Mouse (Mus musculus): ENCODE data around the gene Apoa5. TPM values are rescaled to one million over a fixed set of nuclear protein-coding genes. Genes with fewer than 3 reads are reported as not detected.

The Apoa5 gene
- polyA plus RNA-seq, 1 experiment from 2014 or later = not detected

GRCm38 (mm10) chr9:46235196-46235595 lies 33.2 kb upstream of the Apoa5 start:
- no peak overlapping the region for H3K9ac ChIP-seq (ENCODE audit: low read length)
- H3K27ac ChIP-seq (ENCODE audit: low read length) = no peak overlapping the region
- no peak for ATAC-seq (replicated peaks; ENCODE audit: extremely low read depth, insufficient read depth, low FRiP score)
- H3K9me3 ChIP-seq (replicated peaks; ENCODE audit: control insufficient read depth, low read length) = no peaks in the 10 kb centered on the region
- H3K4me2 ChIP-seq (ENCODE audit: low read depth, low read length) = no peak overlapping the region
- H3K36me3 ChIP-seq (ENCODE audit: control insufficient read depth, insufficient read depth) = no peaks in the 10 kb centered on the region
- H3K4me3 ChIP-seq (ENCODE audit: low read length) = no peak overlapping the region
- peaks cover 3% of the 10 kb centered on the region; the same call in 1 of the 2 replicates for H3K4me1 ChIP-seq (ENCODE audit: control insufficient read depth, insufficient read depth, low read length)
- WGBS = 83% methylated on average over 6 of the region's 6 CpGs
- H3K27me3 ChIP-seq (ENCODE audit: control insufficient read depth, insufficient read depth, low read length) = no peaks in the 10 kb centered on the region

GRCm38 (mm10) chr9:46235596-46235648 lies 33.0 kb upstream of the Apoa5 start, which contains the start of gene Apoc3:
Gene Apoc3, minus strand, starts transcription at chr9:46235636.
- Histone ChIP-seq H3K27ac (ENCODE audit: low read length) (no peak within 1 kb of the TSS), H3K4me2 (ENCODE audit: low read depth, low read length) (no peak within 1 kb of the TSS), H3K4me1 (ENCODE audit: control insufficient read depth, insufficient read depth, low read length) (peaks cover under 1% of the 10 kb centered on the region; the same call in 1 of the 2 replicates), H3K27me3 (ENCODE audit: control insufficient read depth, insufficient read depth, low read length) (no peaks in the 10 kb centered on the region), H3K9ac (ENCODE audit: low read length) (no peak within 1 kb of the TSS), H3K9me3 (replicated peaks; ENCODE audit: control insufficient read depth, low read length) (no peaks in the 10 kb centered on the region), H3K36me3 (ENCODE audit: control insufficient read depth, insufficient read depth) (no peaks in the 10 kb centered on the region), H3K4me3 (ENCODE audit: low read length) (no peak within 1 kb of the TSS)
- no peak for ATAC-seq (replicated peaks; ENCODE audit: extremely low read depth, insufficient read depth, low FRiP score)

GRCm38 (mm10) chr9:46235649-46236048 lies 32.8 kb upstream of the Apoa5 start:
- Histone ChIP-seq H3K27ac (ENCODE audit: low read length) (no peak overlapping the region), H3K27me3 (ENCODE audit: control insufficient read depth, insufficient read depth, low read length) (no peaks in the 10 kb centered on the region), H3K4me1 (ENCODE audit: control insufficient read depth, insufficient read depth, low read length) (no peaks in the 10 kb centered on the region), H3K4me2 (ENCODE audit: low read depth, low read length) (no peak overlapping the region), H3K36me3 (ENCODE audit: control insufficient read depth, insufficient read depth) (no peaks in the 10 kb centered on the region), H3K4me3 (ENCODE audit: low read length) (no peak overlapping the region), H3K9ac (ENCODE audit: low read length) (no peak overlapping the region), H3K9me3 (replicated peaks; ENCODE audit: control insufficient read depth, low read length) (no peaks in the 10 kb centered on the region)
- WGBS = 51% methylated on average over 4 of the region's 4 CpGs
- ATAC-seq (replicated peaks; ENCODE audit: extremely low read depth, insufficient read depth, low FRiP score) = no peak

GRCm38 (mm10) chr9:46238850-46239249 lies 29.6 kb upstream of the Apoa5 start:
- H3K27me3 ChIP-seq (ENCODE audit: control insufficient read depth, insufficient read depth, low read length) = no peaks in the 10 kb centered on the region
- no peak for ATAC-seq (replicated peaks; ENCODE audit: extremely low read depth, insufficient read depth, low FRiP score)
- H3K27ac ChIP-seq (ENCODE audit: low read length) = no peak overlapping the region
- H3K9me3 ChIP-seq (replicated peaks; ENCODE audit: control insufficient read depth, low read length) = no peaks in the 10 kb centered on the region
- no peak overlapping the region for H3K4me2 ChIP-seq (ENCODE audit: low read depth, low read length)
- no peak overlapping the region for H3K4me3 ChIP-seq (ENCODE audit: low read length)
- H3K9ac ChIP-seq (ENCODE audit: low read length) = no peak overlapping the region
- peaks cover 5% of the 10 kb centered on the region for H3K4me1 ChIP-seq (ENCODE audit: control insufficient read depth, insufficient read depth, low read length)
- WGBS = 79% methylated on average over 7 of the region's 7 CpGs
- no peaks in the 10 kb centered on the region for H3K36me3 ChIP-seq (ENCODE audit: control insufficient read depth, insufficient read depth)

- no peak within 1 kb of the TSS for H3K4me2 ChIP-seq (ENCODE audit: low read depth, low read length)
- H3K9ac ChIP-seq (ENCODE audit: low read length) = no peak within 1 kb of the TSS
- no peak for ATAC-seq (replicated peaks; ENCODE audit: extremely low read depth, insufficient read depth, low FRiP score)
- H3K27me3 ChIP-seq (ENCODE audit: control insufficient read depth, insufficient read depth, low read length) = no peaks in the 10 kb centered on the region
- peaks cover 5% of the 10 kb centered on the region for H3K4me1 ChIP-seq (ENCODE audit: control insufficient read depth, insufficient read depth, low read length)
- no peaks in the 10 kb centered on the region for H3K9me3 ChIP-seq (replicated peaks; ENCODE audit: control insufficient read depth, low read length)
- H3K36me3 ChIP-seq (ENCODE audit: control insufficient read depth, insufficient read depth) = no peaks in the 10 kb centered on the region
- H3K4me3 ChIP-seq (ENCODE audit: low read length) = no peak within 1 kb of the TSS
- 64% methylated on average over 7 of the region's 7 CpGs for WGBS
- H3K27ac ChIP-seq (ENCODE audit: low read length) = no peak within 1 kb of the TSS
Observed at GRCm38 (mm10) chr9:46240526-46241153, 27.8 kb upstream of the Apoa5 start, which contains the start of gene Apoa4. Gene Apoa4, plus strand, starts transcription at chr9:46240696.

GRCm38 (mm10) chr9:46241818-46242217 lies 26.6 kb upstream of the Apoa5 start:
- WGBS = 64% methylated on average over 2 of the region's 2 CpGs
- H3K36me3 ChIP-seq (ENCODE audit: control insufficient read depth, insufficient read depth) = no peaks in the 10 kb centered on the region
- H3K9ac ChIP-seq (ENCODE audit: low read length) = no peak overlapping the region
- no peaks in the 10 kb centered on the region for H3K9me3 ChIP-seq (replicated peaks; ENCODE audit: control insufficient read depth, low read length)
- H3K27ac ChIP-seq (ENCODE audit: low read length) = no peak overlapping the region
- H3K27me3 ChIP-seq (ENCODE audit: control insufficient read depth, insufficient read depth, low read length) = no peaks in the 10 kb centered on the region
- ATAC-seq (replicated peaks; ENCODE audit: extremely low read depth, insufficient read depth, low FRiP score) = no peak
- no peak overlapping the region for H3K4me3 ChIP-seq (ENCODE audit: low read length)
- H3K4me2 ChIP-seq (ENCODE audit: low read depth, low read length) = no peak overlapping the region
- H3K4me1 ChIP-seq (ENCODE audit: control insufficient read depth, insufficient read depth, low read length) = peaks cover 5% of the 10 kb centered on the region

GRCm38 (mm10) chr9:46243122-46243521 lies 25.3 kb upstream of the Apoa5 start:
- no peak overlapping the region for H3K4me2 ChIP-seq (ENCODE audit: low read depth, low read length)
- no peaks in the 10 kb centered on the region for H3K36me3 ChIP-seq (ENCODE audit: control insufficient read depth, insufficient read depth)
- H3K27me3 ChIP-seq (ENCODE audit: control insufficient read depth, insufficient read depth, low read length) = no peaks in the 10 kb centered on the region
- no peak overlapping the region for H3K9ac ChIP-seq (ENCODE audit: low read length)
- 52% methylated on average over 4 of the region's 4 CpGs for WGBS
- H3K9me3 ChIP-seq (replicated peaks; ENCODE audit: control insufficient read depth, low read length) = no peaks in the 10 kb centered on the region
- H3K4me1 ChIP-seq (ENCODE audit: control insufficient read depth, insufficient read depth, low read length) = peaks cover 5% of the 10 kb centered on the region
- H3K4me3 ChIP-seq (ENCODE audit: low read length) = no peak overlapping the region
- H3K27ac ChIP-seq (ENCODE audit: low read length) = no peak overlapping the region
- no peak for ATAC-seq (replicated peaks; ENCODE audit: extremely low read depth, insufficient read depth, low FRiP score)

GRCm38 (mm10) chr9:46243584-46243983 lies 24.8 kb upstream of the Apoa5 start:
- Histone ChIP-seq H3K9ac (ENCODE audit: low read length) (0 out of 2 replicates have a peak overlapping the region, but pooled peaks have one; percentile 13), H3K9me3 (replicated peaks; ENCODE audit: control insufficient read depth, low read length) (no peaks in the 10 kb centered on the region), H3K36me3 (ENCODE audit: control insufficient read depth, insufficient read depth) (no peaks in the 10 kb centered on the region), H3K4me2 (ENCODE audit: low read depth, low read length) (no peak overlapping the region), H3K4me1 (ENCODE audit: control insufficient read depth, insufficient read depth, low read length) (peaks cover 5% of the 10 kb centered on the region), H3K27me3 (ENCODE audit: control insufficient read depth, insufficient read depth, low read length) (no peaks in the 10 kb centered on the region), H3K4me3 (ENCODE audit: low read length) (no peak overlapping the region), H3K27ac (ENCODE audit: low read length) (no peak overlapping the region)
- 23% methylated on average over 8 of the region's 8 CpGs for WGBS
- no peak for ATAC-seq (replicated peaks; ENCODE audit: extremely low read depth, insufficient read depth, low FRiP score)

GRCm38 (mm10) chr9:46246752-46247324 lies 21.6 kb upstream of the Apoa5 start:
- no peak overlapping the region for H3K9ac ChIP-seq (ENCODE audit: low read length)
- peaks cover 5% of the 10 kb centered on the region for H3K4me1 ChIP-seq (ENCODE audit: control insufficient read depth, insufficient read depth, low read length)
- H3K9me3 ChIP-seq (replicated peaks; ENCODE audit: control insufficient read depth, low read length) = no peaks in the 10 kb centered on the region
- 29% methylated on average over 11 of the region's 11 CpGs for whole genome bisulfite sequencing
- H3K27me3 ChIP-seq (ENCODE audit: control insufficient read depth, insufficient read depth, low read length) = no peaks in the 10 kb centered on the region
- no peaks in the 10 kb centered on the region for H3K36me3 ChIP-seq (ENCODE audit: control insufficient read depth, insufficient read depth)
- H3K27ac ChIP-seq (ENCODE audit: low read length) = no peak overlapping the region
- H3K4me2 ChIP-seq (ENCODE audit: low read depth, low read length) = peak overlapping the region; percentile 53
- no peak overlapping the region for H3K4me3 ChIP-seq (ENCODE audit: low read length)
- ATAC-seq (replicated peaks; ENCODE audit: extremely low read depth, insufficient read depth, low FRiP score) = 0 out of 2 replicates have a peak, but pooled peaks have one; percentile 65

Measured in heart, embryonic 16.5 days (tissue).